Mouse (Mus musculus): ENCODE data around the gene Plppr2. TPM values are rescaled to one million over a fixed set of nuclear protein-coding genes. Genes with fewer than 3 reads are reported as not detected.

Plppr2 gene
- total and polyA plus RNA-seq, 3 experiments = 1.3 to 13.9 TPM; not detected in 1

DNA sequence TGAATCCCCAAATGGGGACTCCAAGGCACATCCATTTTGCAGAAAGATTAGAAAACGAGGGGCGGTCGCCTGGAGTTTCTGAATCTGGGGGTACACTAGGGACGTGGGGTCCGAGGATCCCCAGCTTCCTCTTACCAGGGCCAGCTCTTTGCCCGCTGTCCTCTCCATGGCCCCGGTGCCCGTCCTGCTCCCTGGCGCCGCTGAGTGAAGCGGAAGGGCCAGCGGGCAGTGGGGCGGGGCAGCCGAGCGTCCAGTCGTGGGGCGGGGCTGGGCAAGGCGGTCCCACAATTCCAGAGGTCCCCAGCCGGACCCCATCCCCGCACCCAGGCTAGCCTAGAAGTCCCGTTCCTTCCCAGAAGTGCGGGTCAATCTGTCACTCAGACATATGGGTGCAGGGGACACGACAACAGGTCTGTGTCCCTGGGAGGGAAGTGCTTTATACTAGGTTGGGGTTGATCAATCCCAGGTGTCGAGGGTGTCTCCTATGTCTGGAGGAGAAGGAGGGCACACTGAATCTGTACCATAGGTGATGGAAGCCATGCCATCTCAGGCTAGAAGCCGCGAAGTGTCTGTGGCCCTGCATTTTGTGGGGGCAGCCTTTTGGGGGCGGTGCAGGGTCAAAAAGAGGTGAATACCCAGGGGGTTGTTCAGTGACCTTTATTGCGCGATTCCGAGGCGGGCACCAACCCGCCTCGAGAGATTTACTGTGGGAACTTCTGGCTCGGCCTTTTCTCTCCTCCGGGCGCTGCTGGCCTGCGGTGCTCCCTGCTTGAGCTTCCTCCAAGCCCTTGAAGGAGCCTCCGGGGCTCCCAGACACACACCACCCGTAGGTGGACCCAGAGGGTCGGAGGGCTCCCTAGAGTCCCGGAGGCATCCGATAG is 52.6 kb downstream of the Plppr2 start, which contains the start of gene Rgl3:
Rgl3 (minus strand) TSS at position 217 of the 881 bp plus-strand sequence.
- H3K4me1 ChIP-seq (ENCODE audit: control insufficient read depth in 1 of 2, insufficient read depth in 2 of 2, low read length in 2 of 2) = no peaks in the 10 kb centered on the region
- H3K79me2 ChIP-seq (ENCODE audit: control insufficient read depth, insufficient read depth, low read length, poor library complexity) = no peaks in the 10 kb centered on the region
- TF ChIP-seq ZNF384 (IDR thresholded peaks at IDR 0.05; ENCODE audit: low read depth, low read length) = no peak
- TF ChIP-seq JUND (IDR thresholded peaks at IDR 0.05; ENCODE audit: low read depth, low read length) = no peak
- TF ChIP-seq POLR2A (IDR thresholded peaks at IDR 0.05; ENCODE audit: control insufficient read depth in 1 of 2, insufficient read depth in 1 of 2, low read depth in 1 of 2, low read length in 2 of 2, poor library complexity in 1 of 2) = no peak
- no peak for TF ChIP-seq USF2 (IDR thresholded peaks at IDR 0.05; ENCODE audit: borderline replicate concordance in 1 of 2, insufficient read depth in 1 of 2, low read depth in 1 of 2, low read length in 2 of 2)
- no peak for TF ChIP-seq ETS1 (IDR thresholded peaks at IDR 0.05; ENCODE audit: low read depth, low read length)
- TF ChIP-seq HCFC1 (IDR thresholded peaks at IDR 0.05; ENCODE audit: low read depth, low read length) = no peak
- 0 out of 6 replicates have a peak, but pooled peaks of 1 of the 3 experiments have one; percentile 4 for TF ChIP-seq CTCF (IDR thresholded peaks at IDR 0.05 in 2 of 3, conservative IDR thresholded peaks at IDR 0.05 in 1 of 3; ENCODE audit: control insufficient read depth in 1 of 3, insufficient read depth in 1 of 3, low read depth in 2 of 3, low read length in 3 of 3, poor library complexity in 1 of 3, severe bottlenecking in 1 of 3)
- H3K27ac ChIP-seq (ENCODE audit: control insufficient read depth, low read depth, low read length) = no peak within 1 kb of the TSS
- no peak within 1 kb of the TSS for H3K9ac ChIP-seq (ENCODE audit: control insufficient read depth, low read depth, low read length, poor library complexity, severe bottlenecking)
- peaks cover 13 to 21% of the 10 kb centered on the region in 2 experiments for H3K27me3 ChIP-seq (ENCODE audit: control insufficient read depth in 1 of 2, insufficient read depth in 2 of 2, low read length in 2 of 2)
- no peaks in the 10 kb centered on the region for H3K9me3 ChIP-seq (replicated peaks; ENCODE audit: insufficient read depth, low read length)
- no peak within 1 kb of the TSS for H3K4me3 ChIP-seq (ENCODE audit: control insufficient read depth in 1 of 2, insufficient read depth in 1 of 2, low read depth in 2 of 2, low read length in 2 of 2)
- DNase-seq (ENCODE audit: low read depth, low spot score) = no peak
- H3K36me3 ChIP-seq (ENCODE audit: control insufficient read depth in 1 of 2, insufficient read depth in 2 of 2, low read length in 2 of 2) = no peaks in the 10 kb centered on the region

- no peak for DNase-seq (ENCODE audit: low read depth, low spot score)
- H3K9me3 ChIP-seq (replicated peaks; ENCODE audit: insufficient read depth, low read length) = no peaks in the 10 kb centered on the region
- no peak overlapping the region for H3K9ac ChIP-seq (ENCODE audit: control insufficient read depth, low read depth, low read length, poor library complexity, severe bottlenecking)
- TF ChIP-seq SIN3A (IDR thresholded peaks at IDR 0.05; ENCODE audit: low read length) (no peak), NRF1 (IDR thresholded peaks at IDR 0.05; ENCODE audit: insufficient read depth, low read depth, low read length, poor library complexity, severe bottlenecking) (no peak)
- no peaks in the 10 kb centered on the region for H3K4me1 ChIP-seq (ENCODE audit: control insufficient read depth in 1 of 2, insufficient read depth in 2 of 2, low read length in 2 of 2)
- H3K27me3 ChIP-seq (ENCODE audit: control insufficient read depth in 1 of 2, insufficient read depth in 2 of 2, low read length in 2 of 2) = 0 out of 4 replicates have a peak, but pooled peaks cover 0 to 2% of the 10 kb centered on the region in 2 experiments
- no peak overlapping the region for H3K4me3 ChIP-seq (ENCODE audit: control insufficient read depth in 1 of 2, insufficient read depth in 1 of 2, low read depth in 2 of 2, low read length in 2 of 2)
- H3K79me2 ChIP-seq (ENCODE audit: control insufficient read depth, insufficient read depth, low read length, poor library complexity) = no peaks in the 10 kb centered on the region
- no peak overlapping the region for H3K27ac ChIP-seq (ENCODE audit: control insufficient read depth, low read depth, low read length)
- no peaks in the 10 kb centered on the region for H3K36me3 ChIP-seq (ENCODE audit: control insufficient read depth in 1 of 2, insufficient read depth in 2 of 2, low read length in 2 of 2)
Observed at GRCm38 (mm10) chr9:21992227-21992626, 55.4 kb downstream of the Plppr2 start.

- Histone ChIP-seq H3K27me3 (ENCODE audit: control insufficient read depth in 1 of 2, insufficient read depth in 2 of 2, low read length in 2 of 2) (peaks cover 0 to 4% of the 10 kb centered on the region in 2 experiments; a peak in 2 of 4 replicates), H3K4me3 (ENCODE audit: control insufficient read depth in 1 of 2, insufficient read depth in 1 of 2, low read depth in 2 of 2, low read length in 2 of 2) (peak overlapping the region in 1 of 2 experiments; percentile 0; a peak in 1 of 4 replicates), H3K36me3 (ENCODE audit: control insufficient read depth in 1 of 2, insufficient read depth in 2 of 2, low read length in 2 of 2) (no peaks in the 10 kb centered on the region), H3K27ac (ENCODE audit: control insufficient read depth, low read depth, low read length) (peak overlapping the region; percentile 70), H3K4me1 (ENCODE audit: control insufficient read depth in 1 of 2, insufficient read depth in 2 of 2, low read length in 2 of 2) (no peaks in the 10 kb centered on the region), H3K9ac (ENCODE audit: control insufficient read depth, low read depth, low read length, poor library complexity, severe bottlenecking) (peak overlapping the region; percentile 37; the same call in 1 of the 2 replicates), H3K9me3 (replicated peaks; ENCODE audit: insufficient read depth, low read length) (no peaks in the 10 kb centered on the region), H3K79me2 (ENCODE audit: control insufficient read depth, insufficient read depth, low read length, poor library complexity) (no peaks in the 10 kb centered on the region)
- peak; percentile 60 for DNase-seq (ENCODE audit: low read depth, low spot score)
- 0 out of 2 replicates have a peak, but pooled peaks have one; percentile 4 for TF ChIP-seq TCF12 (IDR thresholded peaks at IDR 0.05; ENCODE audit: low read depth, low read length)
- no peak for TF ChIP-seq TBP (IDR thresholded peaks at IDR 0.05; ENCODE audit: low read depth, low read length)
- no peak for TF ChIP-seq GATA1 (IDR thresholded peaks at IDR 0.05; ENCODE audit: low read depth, low read length)
- TF ChIP-seq POLR2AphosphoS5 (IDR thresholded peaks at IDR 0.05; ENCODE audit: borderline replicate concordance, low read depth, low read length) = no peak
- TF ChIP-seq CTCF (IDR thresholded peaks at IDR 0.05 in 2 of 3, conservative IDR thresholded peaks at IDR 0.05 in 1 of 3; ENCODE audit: control insufficient read depth in 1 of 3, insufficient read depth in 1 of 3, low read depth in 2 of 3, low read length in 3 of 3, poor library complexity in 1 of 3, severe bottlenecking in 1 of 3) = no peak
- no peak for TF ChIP-seq ZKSCAN1 (IDR thresholded peaks at IDR 0.05; ENCODE audit: low read depth, low read length)
- peak in 1 of 2 experiments; percentile 40; a peak in 1 of 4 replicates for TF ChIP-seq POLR2A (IDR thresholded peaks at IDR 0.05; ENCODE audit: control insufficient read depth in 1 of 2, insufficient read depth in 1 of 2, low read depth in 1 of 2, low read length in 2 of 2, poor library complexity in 1 of 2)
- no peak for TF ChIP-seq SMC3 (IDR thresholded peaks at IDR 0.05; ENCODE audit: low read depth, low read length)
- no peak for TF ChIP-seq MAZ (IDR thresholded peaks at IDR 0.05; ENCODE audit: low read depth, low read length)
- no peak for TF ChIP-seq RAD21 (IDR thresholded peaks at IDR 0.05; ENCODE audit: low read depth, low read length)
- TF ChIP-seq JUND (IDR thresholded peaks at IDR 0.05; ENCODE audit: low read depth, low read length) = no peak
- no peak for TF ChIP-seq ZC3H11A (IDR thresholded peaks at IDR 0.05; ENCODE audit: low read depth, low read length)
- TF ChIP-seq CHD1 (IDR thresholded peaks at IDR 0.05; ENCODE audit: low read depth, low read length) = no peak
- peak; percentile 68; the same call in 1 of the 2 replicates for TF ChIP-seq ZMIZ1 (IDR thresholded peaks at IDR 0.05; ENCODE audit: low read depth, low read length)
- TF ChIP-seq MYB (IDR thresholded peaks at IDR 0.05; ENCODE audit: low read depth, low read length) = no peak
Observed at GRCm38 (mm10) chr9:21996178-21996867, 59.5 kb downstream of the Plppr2 start.
